Mouse (Mus musculus) lung, embryonic 16.5 days (tissue): Measurements from ENCODE around the gene Adap2. TPM values are rescaled to one million over a fixed set of nuclear protein-coding genes. Genes with fewer than 3 reads are reported as not detected.
A peak's percentile ranks its signal among the peaks of the same experiment; 100 is the strongest.
"Not testable (repeated sequence)": the region's sequence is repeated elsewhere in the genome, so short reads cannot be mapped to it uniquely, and the experiment has no call there.

ENCODE experiments used
- ATAC-seq: fragments of 200-750 bp; cut with Nextera tagmentation; 2 replicates; pipeline ENCODE4 v1.8.0; 2017; ENCODE audit warnings: low read depth, mild to moderate bottlenecking, moderate library complexity
- H3K27ac ChIP-seq: fragments of 300-500 bp; sonication (generic); 2 replicates; pipeline ENCODE4 v1.5.1; 2014; ENCODE audit warnings: mild to moderate bottlenecking, control low read depth, low read length
- H3K27me3 ChIP-seq: fragments of 300-500 bp; sonication (generic); 2 replicates; pipeline ENCODE4 v1.6.1; 2014; ENCODE audit warnings: low read depth, low read length, mixed read lengths; ENCODE audit not compliant: control insufficient read depth, insufficient read depth
- H3K36me3 ChIP-seq: fragments of 300-500 bp; sonication (generic); 2 replicates; pipeline ENCODE4 v1.6.1; 2014; ENCODE audit warnings: low read length; ENCODE audit not compliant: control insufficient read depth, insufficient read depth
- H3K4me1 ChIP-seq: fragments of 300-500 bp; sonication (generic); replicated peaks from 2 replicates; pipeline ENCODE4 v1.6.1; 2014; ENCODE audit warnings: low read length, mixed read lengths; ENCODE audit not compliant: control insufficient read depth, insufficient read depth
- H3K4me2 ChIP-seq: fragments of 300-500 bp; sonication (generic); 2 replicates; pipeline ENCODE4 v1.6.1; 2014; ENCODE audit warnings: low read depth, low read length, control low read depth
- H3K4me3 ChIP-seq: fragments of 300-500 bp; sonication (generic); 2 replicates; pipeline ENCODE4 v1.5.1; 2014; ENCODE audit warnings: mild to moderate bottlenecking, low read length, control low read depth
- H3K9ac ChIP-seq: fragments of 300-500 bp; sonication (generic); 2 replicates; pipeline ENCODE4 v1.6.1; 2014; ENCODE audit warnings: low read length, control low read depth
- H3K9me3 ChIP-seq: fragments of 300-500 bp; sonication (generic); 2 replicates; pipeline ENCODE4 v1.6.1; 2016; ENCODE audit warnings: low read length; ENCODE audit not compliant: control insufficient read depth
- WGBS: fragments of 180-500 bp; shearing (Covaris S2); extraction: QIAGEN DNeasy Blood & Tissue Kit; methylation state at CpG from one replicate; pipeline ENCODE4 v1.1.7; 2014; 5-methylcytosine and 5-hydroxymethylcytosine counted together
- polyA plus RNA-seq: library from polyadenylated mRNA; unstranded; fragments of >200 nt; fragmentation: Nextera tagmentation; extraction: Ambion mirVana; gene quantifications from 2 replicates; pipeline ENCODE4 v1.2.1, GENCODE M21; 2015

The Adap2 gene
- polyA plus RNA-seq, 1 experiment from 2014 or later: 4.0 TPM

GRCm38 (mm10) chr11:80183054-80183704 is 29.3 kb downstream of the Adap2 start:
- not testable (repeated sequence) for H3K9me3 ChIP-seq, H3K4me1 ChIP-seq, H3K27me3 ChIP-seq, H3K36me3 ChIP-seq
- Histone ChIP-seq H3K4me3 (peak overlapping the region; percentile 86), H3K9ac (peak overlapping the region; percentile 93), H3K4me2 (peak overlapping the region; percentile 74), H3K27ac (peak overlapping the region; percentile 17; the same call in 1 of the 2 replicates)
- 39% methylated on average over 12 of the region's 12 CpGs for WGBS
- ATAC-seq: peak; percentile 80

GRCm38 (mm10) chr11:80183705-80184255 is 29.9 kb downstream of the Adap2 start, which contains the start of gene Rnf135:
Gene Rnf135 (plus strand): TSS chr11:80183851.
- peak within 1 kb of the TSS; percentile 74 for H3K4me2 ChIP-seq
- peaks cover 5% of the 10 kb centered on the region for H3K4me1 ChIP-seq
- peak within 1 kb of the TSS; percentile 93 for H3K9ac ChIP-seq
- no peaks in the 10 kb centered on the region for H3K36me3 ChIP-seq
- ATAC-seq: peak; percentile 98
- H3K27me3 ChIP-seq: no peaks in the 10 kb centered on the region
- WGBS: 1% methylated on average over 33 of the region's 33 CpGs
- H3K27ac ChIP-seq: peak within 1 kb of the TSS; percentile 93
- H3K4me3 ChIP-seq: peak within 1 kb of the TSS; percentile 86
- H3K9me3 ChIP-seq: no peaks in the 10 kb centered on the region

DNA sequence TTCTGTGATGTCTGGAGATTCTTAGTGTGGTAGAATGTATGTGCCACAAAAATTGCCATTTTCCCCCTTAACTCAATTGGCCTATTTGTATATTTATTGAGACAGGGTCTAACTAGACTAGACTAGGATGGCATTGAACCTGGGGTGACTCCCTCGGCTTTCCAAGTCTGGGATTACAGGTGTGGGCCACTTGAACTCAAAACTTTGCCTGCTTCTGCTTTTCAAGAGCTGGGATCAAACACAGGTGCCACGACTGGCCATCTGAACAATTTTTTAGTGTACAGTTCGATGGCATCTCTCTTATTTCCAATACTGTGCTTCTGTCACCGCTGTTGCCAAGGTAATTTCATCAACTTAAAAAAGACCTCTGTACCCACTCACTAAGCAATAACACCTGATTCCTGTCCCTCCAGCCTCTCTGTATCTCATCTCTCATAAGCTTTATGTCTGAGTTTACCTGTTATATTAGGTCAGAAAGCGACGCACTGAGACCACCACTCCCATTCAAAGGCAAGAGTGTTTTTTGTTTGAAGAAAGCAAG is 30.7 kb downstream of the Adap2 start:
- WGBS: 71% methylated on average over 6 of the region's 6 CpGs
- Histone ChIP-seq H3K9ac (peak overlapping the region; percentile 93), H3K4me1 (peaks cover 5% of the 10 kb centered on the region), H3K27ac (no peak overlapping the region), H3K4me3 (peak overlapping the region; percentile 86), H3K36me3 (no peaks in the 10 kb centered on the region), H3K4me2 (peak overlapping the region; percentile 74), H3K9me3 (no peaks in the 10 kb centered on the region), H3K27me3 (no peaks in the 10 kb centered on the region)
- ATAC-seq: no peak

DNA sequence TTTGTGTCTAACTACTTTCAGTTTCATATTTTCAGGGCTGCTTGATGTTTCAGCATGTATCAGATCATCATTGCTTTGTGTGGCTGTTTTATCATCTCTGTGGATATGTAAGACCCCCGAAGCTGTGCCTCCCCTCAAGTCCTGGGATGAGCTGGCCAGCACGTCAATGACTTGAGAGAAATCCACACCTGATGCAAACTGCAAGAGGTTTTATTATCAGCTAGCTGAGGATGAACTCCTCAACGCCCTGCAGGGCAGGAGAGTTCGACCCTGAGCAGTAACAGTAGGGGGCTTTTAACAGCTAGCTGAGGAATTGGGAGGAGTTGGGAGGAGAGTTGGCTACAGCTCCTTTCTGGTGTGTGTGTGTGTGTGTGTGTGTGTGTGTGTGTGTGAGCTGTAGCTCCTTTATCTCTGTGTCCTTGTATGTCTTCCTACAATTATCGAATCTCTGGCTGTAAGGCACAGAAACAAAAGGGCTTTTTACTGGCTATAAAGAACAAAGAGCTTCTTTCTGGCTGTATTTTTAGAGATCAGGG is 31.6 kb downstream of the Adap2 start:
- H3K36me3 ChIP-seq, H3K27ac ChIP-seq, H3K4me3 ChIP-seq, H3K27me3 ChIP-seq, H3K4me1 ChIP-seq, ATAC-seq, H3K9me3 ChIP-seq, H3K9ac ChIP-seq, H3K4me2 ChIP-seq: not testable (repeated sequence)
- 60% methylated on average over 5 of the region's 5 CpGs for WGBS

DNA sequence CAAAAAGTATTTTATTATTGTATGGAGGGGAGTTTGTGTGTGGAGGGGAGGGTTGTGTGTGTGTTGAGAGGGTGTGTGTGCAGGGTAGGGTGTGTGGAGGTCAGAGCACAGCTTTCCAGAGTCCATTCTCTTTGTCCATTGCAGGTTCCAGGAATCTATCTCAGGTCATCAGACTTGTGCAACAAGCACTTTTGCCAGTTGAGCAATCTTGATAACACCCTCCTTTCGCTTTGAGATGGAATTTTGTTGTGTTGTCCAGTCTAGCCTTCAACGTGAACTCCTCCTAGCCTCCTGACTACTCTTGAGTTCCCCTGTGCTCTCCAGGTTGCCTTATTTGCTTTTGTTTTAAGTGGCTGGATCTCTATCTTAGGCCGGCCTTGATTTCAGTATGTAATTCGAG is 36.4 kb downstream of the Adap2 start:
- H3K4me3 ChIP-seq: no peak overlapping the region
- H3K9ac ChIP-seq: no peak overlapping the region
- 43% methylated on average over 4 of the region's 4 CpGs for WGBS
- H3K4me1 ChIP-seq: no peaks in the 10 kb centered on the region; the same call in 1 of the 2 replicates
- no peaks in the 10 kb centered on the region for H3K27me3 ChIP-seq
- no peak overlapping the region for H3K27ac ChIP-seq
- peaks cover 9% of the 10 kb centered on the region; the same call in 1 of the 2 replicates for H3K36me3 ChIP-seq
- ATAC-seq: no peak
- no peak overlapping the region for H3K4me2 ChIP-seq
- peaks cover 5% of the 10 kb centered on the region; the same call in 1 of the 2 replicates for H3K9me3 ChIP-seq

DNA sequence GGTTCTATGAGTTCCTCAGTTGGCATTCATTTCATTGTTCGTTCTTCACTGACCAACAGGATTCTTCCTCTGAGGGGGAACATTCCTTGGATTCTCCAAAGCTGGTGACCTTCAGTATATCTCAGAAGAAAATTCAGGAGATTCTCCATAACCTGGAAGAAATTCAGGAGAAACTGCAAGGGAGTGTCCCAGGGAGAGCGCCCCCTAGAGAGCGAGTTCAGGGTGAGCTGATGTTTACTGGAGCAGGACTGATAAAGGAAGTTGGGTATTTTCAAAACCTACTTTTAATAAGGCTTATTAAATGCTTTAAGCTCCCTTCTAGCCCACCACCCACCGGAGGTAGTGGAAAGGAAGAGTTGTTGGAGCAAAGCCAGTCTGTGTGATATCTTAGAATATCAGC is 39.9 kb downstream of the Adap2 start:
- H3K27me3 ChIP-seq: no peaks in the 10 kb centered on the region
- no peak overlapping the region for H3K4me2 ChIP-seq
- no peak overlapping the region for H3K9ac ChIP-seq
- H3K36me3 ChIP-seq: peaks cover 9% of the 10 kb centered on the region; the same call in 1 of the 2 replicates
- no peaks in the 10 kb centered on the region; the same call in 1 of the 2 replicates for H3K4me1 ChIP-seq
- 72% methylated on average over 4 of the region's 4 CpGs for WGBS
- H3K4me3 ChIP-seq: no peak overlapping the region
- ATAC-seq: no peak
- H3K9me3 ChIP-seq: peaks cover 5% of the 10 kb centered on the region; the same call in 1 of the 2 replicates
- no peak overlapping the region for H3K27ac ChIP-seq

GRCm38 (mm10) chr11:80196351-80196750 is 42.4 kb downstream of the Adap2 start:
- no peaks in the 10 kb centered on the region for H3K4me1 ChIP-seq
- H3K36me3 ChIP-seq: peaks cover 9% of the 10 kb centered on the region; the same call in 1 of the 2 replicates
- H3K27ac ChIP-seq: no peak overlapping the region
- H3K9ac ChIP-seq: no peak overlapping the region
- no peak overlapping the region for H3K4me2 ChIP-seq
- no peak overlapping the region for H3K4me3 ChIP-seq
- no peak for ATAC-seq
- H3K27me3 ChIP-seq: no peaks in the 10 kb centered on the region
- 79% methylated on average over 7 of the region's 7 CpGs for WGBS
- H3K9me3 ChIP-seq: peaks cover 5% of the 10 kb centered on the region; the same call in 1 of the 2 replicates

- Histone ChIP-seq H3K4me1 (no peaks in the 10 kb centered on the region), H3K4me3 (no peak overlapping the region), H3K9ac (no peak overlapping the region), H3K9me3 (peaks cover 4% of the 10 kb centered on the region; the same call in 1 of the 2 replicates), H3K27ac (no peak overlapping the region), H3K27me3 (no peaks in the 10 kb centered on the region), H3K36me3 (peaks cover 5% of the 10 kb centered on the region; the same call in 1 of the 2 replicates), H3K4me2 (no peak overlapping the region)
- no peak for ATAC-seq
- 91% methylated on average over 3 of the region's 3 CpGs for WGBS
Observed at GRCm38 (mm10) chr11:80199316-80199715, 45.4 kb downstream of the Adap2 start.

GRCm38 (mm10) chr11:80199773-80200172 is 45.9 kb downstream of the Adap2 start:
- no peaks in the 10 kb centered on the region for H3K4me1 ChIP-seq
- 91% methylated on average over 2 of the region's 2 CpGs for WGBS
- no peak for ATAC-seq

More at GRCm38 (mm10) chr11:80199773-80200172, 45.9 kb downstream of the Adap2 start:
- Histone ChIP-seq H3K27ac (no peak overlapping the region), H3K36me3 (peaks cover under 1% of the 10 kb centered on the region; the same call in 1 of the 2 replicates), H3K4me3 (no peak overlapping the region), H3K9me3 (no peaks in the 10 kb centered on the region; the same call in 1 of the 2 replicates), H3K9ac (no peak overlapping the region), H3K27me3 (no peaks in the 10 kb centered on the region), H3K4me2 (no peak overlapping the region)
